Mouse (Mus musculus) R1 (cell line): Measurements from ENCODE around the gene Klrb1b.
"Not testable (repeated sequence)": the region's sequence is repeated elsewhere in the genome, so short reads cannot be mapped to it uniquely, and the experiment has no call there.

Experiments
- DNase-seq: peaks from one replicate; pipeline ENCODE4 v3.0.0-alpha.2; 2018; ENCODE audit warnings: low read depth, low spot score

Klrb1b gene

DNA sequence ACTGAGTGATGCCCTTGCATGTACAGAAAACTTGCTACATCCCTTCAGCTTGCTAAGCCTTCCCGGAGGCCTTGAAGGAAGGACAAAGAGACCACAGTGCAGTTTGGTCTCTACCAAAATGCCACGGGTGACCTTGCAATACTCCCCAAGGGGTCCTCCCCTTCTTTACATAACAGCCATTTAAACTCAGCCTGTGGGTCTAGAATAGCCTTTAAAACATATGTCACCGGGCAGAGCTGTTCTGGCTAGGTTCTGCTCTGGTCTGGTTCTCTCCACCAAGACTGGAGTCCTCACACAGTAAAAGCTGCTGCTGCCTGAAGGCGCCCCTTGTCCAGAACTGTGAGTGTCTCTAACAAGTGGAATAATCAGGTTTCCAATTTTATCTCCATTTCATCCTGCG lies 25.4 kb downstream of the Klrb1b start:
- DNase-seq, result not testable (repeated sequence)

GRCm38 (mm10) chr6:128799896-128800270 lies 26.2 kb downstream of the Klrb1b start:
- peak; percentile 50 for DNase-seq

- peak; percentile 78 for DNase-seq
Measured at GRCm38 (mm10) chr6:128799144-128799895, 26.8 kb downstream of the Klrb1b start.

GRCm38 (mm10) chr6:128798772-128799143 lies 27.4 kb downstream of the Klrb1b start:
- DNase-seq, result peak; percentile 72

DNA sequence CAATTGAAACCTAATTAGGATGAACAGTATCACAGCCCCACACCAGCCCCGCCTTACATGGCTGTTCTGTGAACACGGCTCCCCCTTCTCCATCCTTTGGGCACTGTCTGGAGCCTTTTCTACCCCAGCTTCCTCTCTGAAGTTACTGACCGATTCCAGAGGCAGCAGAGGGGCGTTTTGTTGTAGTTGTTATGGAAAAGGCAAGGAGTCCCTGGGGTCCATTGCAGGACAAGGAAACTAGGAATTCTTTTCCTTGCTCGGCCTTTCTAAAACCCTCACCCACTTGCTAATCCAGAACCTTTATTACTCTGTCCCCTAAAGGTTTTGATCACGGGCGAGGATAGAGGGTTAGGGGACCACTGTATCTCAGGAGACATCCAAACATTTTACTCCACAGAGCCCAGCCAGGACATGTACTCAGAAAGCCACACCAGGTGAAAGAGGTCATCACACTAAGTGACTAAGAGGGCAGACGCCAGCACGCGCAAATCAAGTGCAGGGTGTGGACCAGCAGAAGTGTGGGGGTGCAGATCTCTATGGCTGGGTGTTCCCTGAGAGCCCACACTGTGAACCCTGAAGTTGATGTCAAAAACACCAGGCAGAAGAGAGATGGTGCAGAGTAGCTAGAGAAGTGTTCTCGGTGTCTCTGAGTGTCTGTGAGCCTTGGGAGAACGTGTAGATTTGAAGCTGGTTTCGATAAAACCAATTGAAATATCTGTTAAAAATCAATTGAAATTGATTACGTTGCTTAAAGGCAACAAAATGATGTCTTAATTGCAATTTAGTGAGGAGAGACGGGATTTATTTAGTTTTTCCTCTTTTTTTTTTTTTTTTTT lies 28.0 kb downstream of the Klrb1b start:
- peak; percentile 65 for DNase-seq

DNA sequence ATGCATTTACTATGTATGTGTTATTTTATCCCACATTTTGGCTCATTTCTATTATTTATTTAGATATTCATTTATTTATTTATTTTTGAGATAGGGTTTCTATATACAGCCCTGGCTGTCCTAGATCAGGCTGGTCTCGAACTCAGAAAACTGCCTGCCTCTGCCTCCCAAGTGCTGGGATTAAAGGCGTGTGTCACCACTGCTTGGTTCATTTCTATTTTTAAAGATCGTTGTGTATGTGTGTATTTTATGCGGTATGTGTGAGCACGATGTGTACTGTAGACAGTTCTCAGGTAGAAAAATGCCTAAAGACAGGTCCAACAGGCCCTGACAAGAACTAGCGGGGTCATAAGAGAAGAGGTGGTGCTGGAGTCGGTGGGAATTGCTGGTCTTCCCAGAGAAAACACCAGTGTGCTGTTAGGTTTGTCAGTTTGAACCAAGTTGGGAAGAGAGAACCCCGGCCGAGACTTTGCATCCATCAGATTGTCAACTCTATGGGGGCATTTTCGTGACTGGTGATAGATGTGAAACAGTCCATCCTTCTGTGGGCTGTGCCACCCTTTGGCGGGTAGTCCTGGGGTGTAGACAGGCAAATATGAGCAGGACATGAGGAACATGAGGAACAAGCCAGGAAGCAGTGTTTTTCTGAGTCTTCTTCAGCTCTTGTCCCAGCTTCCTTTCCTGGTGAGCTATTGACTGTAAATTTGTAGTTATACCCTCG lies 28.8 kb downstream of the Klrb1b start:
- peak; percentile 34 for DNase-seq

- peak; percentile 13 for DNase-seq
Measured at GRCm38 (mm10) chr6:128796321-128796955, 29.7 kb downstream of the Klrb1b start.

DNA sequence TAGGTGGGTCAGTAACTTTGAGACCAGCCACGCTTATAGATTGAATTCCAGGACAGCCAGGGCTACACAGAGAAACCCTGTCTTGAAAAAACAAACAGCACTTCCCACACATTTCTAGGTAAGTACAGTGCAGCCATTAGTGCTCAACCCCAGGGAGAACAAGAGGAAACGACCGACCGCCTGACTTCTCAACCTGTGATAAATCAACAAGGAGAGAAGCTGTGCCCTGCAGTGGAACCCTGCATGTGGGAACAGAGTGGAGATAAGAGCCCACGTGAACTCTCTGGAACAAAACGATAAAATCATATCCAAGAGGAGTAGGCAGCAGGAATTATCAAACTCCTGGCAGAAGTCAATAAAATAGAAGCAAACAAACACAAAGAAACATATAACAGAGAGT lies 32.4 kb downstream of the Klrb1b start:
- peak; percentile 0 for DNase-seq

GRCm38 (mm10) chr6:128790491-128790994 lies 35.6 kb downstream of the Klrb1b start:
- peak; percentile 87 for DNase-seq

DNA sequence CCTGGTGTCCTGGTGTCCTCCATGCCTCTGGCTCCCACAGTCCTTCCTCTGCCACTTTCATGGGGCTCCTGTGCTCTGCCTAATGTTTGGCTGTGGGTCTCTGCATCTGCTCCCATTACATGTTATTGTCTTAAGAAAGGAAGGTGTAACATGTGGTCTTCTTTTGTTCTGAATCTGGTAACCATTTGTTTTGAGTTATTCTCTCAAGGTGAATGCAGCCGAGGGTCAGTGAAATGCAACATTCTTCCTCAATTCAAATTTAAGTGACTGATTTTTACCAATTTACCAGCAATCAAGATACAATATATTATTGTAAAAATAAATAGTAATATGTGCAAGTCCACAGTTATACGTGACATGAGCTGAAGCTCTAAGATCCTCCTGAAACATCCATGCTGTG lies 37.0 kb downstream of the Klrb1b start, which contains the start of gene Klrb1c:
Klrb1c (minus strand) TSS at position 101 of the 400 bp plus-strand sequence.
- no peak for DNase-seq

DNA sequence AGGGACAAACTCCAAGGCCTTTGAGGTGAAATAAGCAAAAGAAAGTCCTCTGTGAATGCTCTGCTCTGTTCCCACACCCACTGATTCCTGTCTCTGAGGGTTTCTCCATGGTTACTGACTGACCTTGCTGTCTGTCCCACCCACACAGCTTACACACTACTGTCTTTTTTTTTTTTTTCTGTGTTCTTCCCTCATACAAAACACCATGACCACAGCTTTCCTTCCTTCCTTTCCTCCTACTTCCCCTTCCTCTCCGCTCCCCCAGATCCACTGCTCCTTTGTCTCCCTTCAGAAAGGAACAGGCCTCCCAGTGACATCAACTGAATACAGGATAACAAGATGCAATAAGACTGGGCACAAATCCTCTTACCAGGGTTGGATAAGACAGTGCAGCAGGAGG lies 37.6 kb downstream of the Klrb1b start:
- DNase-seq, result no peak

- not testable (repeated sequence) for DNase-seq
Measured at GRCm38 (mm10) chr6:128786396-128786795, 39.7 kb downstream of the Klrb1b start.

DNA sequence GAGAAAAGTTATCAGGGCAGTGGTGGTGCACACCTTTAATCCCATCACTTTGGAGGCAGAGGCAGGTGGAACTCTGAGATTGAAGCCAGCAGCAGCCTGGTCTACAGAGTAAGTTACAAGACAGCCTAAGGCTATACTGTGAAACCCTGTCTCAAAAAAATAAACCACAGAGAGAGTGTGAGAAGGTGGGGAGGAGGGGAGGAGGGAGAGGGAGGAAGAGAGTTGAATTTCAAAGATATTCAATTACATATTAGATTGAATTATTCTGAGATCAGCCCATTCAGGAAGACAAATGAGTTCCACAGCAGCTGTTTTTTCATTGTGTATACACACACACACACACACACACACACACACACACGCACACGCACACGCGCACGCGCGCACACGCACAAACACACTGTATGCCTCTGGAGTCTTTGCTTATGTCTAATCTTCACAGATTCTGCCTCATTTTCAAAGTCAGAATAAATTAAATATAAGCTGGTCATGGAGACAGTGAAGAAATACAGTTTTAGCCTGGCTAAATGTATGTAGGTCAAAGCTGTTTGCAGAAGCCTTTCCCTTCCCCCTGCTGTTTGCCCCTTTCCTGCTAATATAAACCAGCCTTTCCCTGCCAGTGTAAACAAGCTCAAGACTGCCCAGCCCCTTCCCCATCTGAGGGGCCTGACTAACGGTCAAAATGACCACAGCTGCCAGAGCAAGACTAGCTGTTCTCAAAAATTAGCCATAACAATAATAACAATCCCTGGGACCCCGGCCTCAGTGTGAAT lies 56.5 kb downstream of the Klrb1b start:
- DNase-seq, result no peak

DNA sequence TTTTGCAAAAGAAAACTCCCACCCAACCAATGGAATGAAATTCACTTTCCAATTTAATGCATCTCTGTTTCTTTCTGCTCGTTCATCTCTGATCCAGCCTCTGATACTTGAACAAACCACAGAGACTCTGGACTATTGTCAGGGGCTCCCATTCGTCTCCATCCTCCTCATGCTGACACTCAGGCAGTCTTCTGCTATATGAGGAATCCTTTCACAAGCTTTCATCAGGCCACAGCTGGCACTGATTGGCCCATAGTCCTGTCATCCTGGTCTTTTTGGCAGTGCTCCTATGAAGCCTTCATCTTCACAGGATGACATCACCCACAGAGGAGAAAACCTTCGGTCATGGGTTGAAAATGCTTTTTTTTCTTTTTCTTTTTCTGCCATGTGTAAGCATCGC lies 58.1 kb downstream of the Klrb1b start:
- DNase-seq, result no peak

- peak; percentile 72 for DNase-seq
Measured at GRCm38 (mm10) chr6:128766486-128767254, 59.5 kb downstream of the Klrb1b start.

DNA sequence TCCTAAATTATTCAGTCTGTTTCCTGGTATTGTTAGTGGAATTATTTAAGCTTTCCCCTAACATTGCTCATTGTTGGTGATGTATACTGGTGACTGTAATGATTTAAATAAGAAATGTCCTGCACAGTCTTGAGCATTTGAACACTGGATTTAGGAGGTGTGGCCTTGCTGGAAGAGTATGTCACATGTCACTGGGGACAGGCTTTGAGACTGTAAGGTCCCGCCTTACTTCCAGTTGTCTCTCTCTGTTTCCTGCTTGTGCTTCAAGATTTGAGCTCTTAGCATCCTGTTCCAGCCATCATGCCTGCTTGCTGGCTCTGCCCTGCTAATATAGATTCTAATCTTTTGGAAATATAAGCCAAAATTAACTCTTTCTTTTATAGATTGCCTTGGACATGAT lies 60.9 kb downstream of the Klrb1b start:
- DNase-seq, result no peak

DNA sequence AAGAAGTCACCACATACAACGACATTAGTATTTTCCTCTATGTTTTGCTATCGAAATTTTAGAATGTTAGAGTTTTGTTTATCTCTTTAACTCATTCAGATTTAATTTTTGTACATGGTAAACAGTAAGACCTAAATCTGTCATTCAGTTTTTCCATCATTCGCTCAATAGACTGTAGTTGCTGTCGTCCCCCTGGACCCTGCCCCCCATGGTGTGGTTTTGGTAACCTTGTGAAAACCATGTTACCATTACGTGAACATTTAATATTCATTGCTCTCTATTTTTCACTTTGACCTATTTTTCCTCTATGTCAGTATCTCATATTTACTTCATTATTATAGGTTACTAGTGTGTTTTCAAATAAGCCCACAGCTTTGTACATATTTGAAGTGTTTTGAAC lies 61.5 kb downstream of the Klrb1b start:
- DNase-seq, result no peak

GRCm38 (mm10) chr6:128763736-128764523 lies 62.2 kb downstream of the Klrb1b start:
- DNase-seq, result peak; percentile 99
